Mouse (Mus musculus): ENCODE measurements around the gene Far1. TPM values are rescaled to one million over a fixed set of nuclear protein-coding genes. Genes with fewer than 3 reads are reported as not detected.

Far1 gene
- total and polyA plus RNA-seq, 2 experiments from 2014 or later, result 14.8 to 25.0 TPM

DNA sequence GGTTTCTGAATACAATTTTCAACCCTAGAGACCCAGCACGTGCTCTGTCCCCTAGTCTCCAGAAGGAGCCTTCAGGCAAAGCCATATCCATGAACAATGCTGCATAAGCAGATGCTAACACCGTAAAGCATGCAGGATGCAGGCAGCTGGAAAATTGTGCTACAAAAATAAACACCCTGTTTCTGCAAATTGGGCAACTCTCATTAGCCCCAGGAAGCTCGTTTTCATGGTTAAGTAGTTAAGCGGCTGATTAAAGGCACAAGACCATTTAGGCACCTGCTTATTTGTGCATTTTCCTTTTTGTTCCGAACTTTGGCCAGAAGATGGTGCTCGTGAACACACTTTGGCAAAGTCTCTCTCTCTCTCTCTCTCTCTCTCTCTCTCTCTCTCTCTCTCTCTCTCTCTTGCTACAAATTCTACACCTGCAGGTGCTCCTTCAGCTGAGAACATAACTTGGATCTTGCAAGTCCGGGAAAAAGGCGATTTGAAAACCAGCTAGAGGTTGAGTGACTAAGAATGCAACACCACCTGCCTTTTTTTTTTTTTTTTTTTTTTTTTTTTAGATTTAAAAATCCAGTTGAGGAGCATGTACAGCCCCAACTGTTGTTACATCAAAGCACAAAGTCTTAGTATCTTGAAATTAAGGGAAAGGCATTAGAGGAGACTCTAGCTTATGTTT lies 95.5 kb downstream of the Far1 start:
- Histone ChIP-seq H3K4me3 (ENCODE audit: low read depth, low read length) (no peak overlapping the region), H3K27me3 (ENCODE audit: control insufficient read depth, insufficient read depth, low read length) (no peaks in the 10 kb centered on the region), H3K36me3 (replicated peaks; ENCODE audit: control insufficient read depth, insufficient read depth, low read length) (no peaks in the 10 kb centered on the region), H3K4me2 (ENCODE audit: low read depth, low read length) (no peak overlapping the region), H3K27ac (ENCODE audit: low read depth) (no peak overlapping the region), H3K9ac (replicated peaks; ENCODE audit: low read depth, low read length) (no peak overlapping the region), H3K9me3 (replicated peaks; ENCODE audit: control insufficient read depth, low read length) (no peaks in the 10 kb centered on the region; the same call in 1 of the 2 replicates), H3K4me1 (ENCODE audit: control insufficient read depth, insufficient read depth) (peaks cover 11% of the 10 kb centered on the region; the same call in 1 of the 2 replicates)
- ATAC-seq (ENCODE audit: insufficient read depth, low read depth) (peak; percentile 17; the same call in 1 of the 2 replicates), DNase-seq (ENCODE audit: low spot score) (peak; percentile 58)
- 17% methylated on average over 8 of the region's 8 CpGs for WGBS
- TF ChIP-seq EP300 (IDR thresholded peaks at IDR 0.05; ENCODE audit: low read depth) (no peak), CTCF (IDR thresholded peaks at IDR 0.05; ENCODE audit: low read depth) (peak; percentile 76)

DNA sequence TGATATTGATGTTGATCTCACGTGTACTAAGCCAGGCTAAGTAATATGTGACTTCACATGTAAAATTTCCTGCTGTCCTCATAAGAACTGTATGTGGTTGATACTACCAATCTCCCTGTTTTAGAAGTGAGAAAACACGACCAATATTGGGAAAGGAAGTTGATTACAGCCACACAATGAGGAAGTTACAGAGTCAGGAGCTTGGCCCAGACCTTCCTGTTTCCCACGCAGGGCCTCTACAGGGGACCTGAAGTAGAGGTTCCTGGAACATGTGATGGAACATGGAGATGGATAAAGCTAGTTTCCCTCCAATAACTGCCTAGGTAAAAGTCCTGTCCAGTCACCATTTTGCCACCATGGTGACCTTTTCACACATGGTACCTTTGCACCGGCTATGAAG lies 99.0 kb downstream of the Far1 start:
- H3K27ac ChIP-seq (ENCODE audit: low read depth), result no peak overlapping the region
- peaks cover 22% of the 10 kb centered on the region for H3K4me1 ChIP-seq (ENCODE audit: control insufficient read depth, insufficient read depth)
- H3K9me3 ChIP-seq (replicated peaks; ENCODE audit: control insufficient read depth, low read length), result no peaks in the 10 kb centered on the region
- H3K9ac ChIP-seq (replicated peaks; ENCODE audit: low read depth, low read length), result no peak overlapping the region
- ATAC-seq (ENCODE audit: insufficient read depth, low read depth) (no peak), DNase-seq (ENCODE audit: low spot score) (no peak)
- H3K36me3 ChIP-seq (replicated peaks; ENCODE audit: control insufficient read depth, insufficient read depth, low read length), result no peaks in the 10 kb centered on the region
- 72% methylated on average over 4 of the region's 4 CpGs for WGBS
- H3K4me3 ChIP-seq (ENCODE audit: low read depth, low read length), result no peak overlapping the region
- H3K27me3 ChIP-seq (ENCODE audit: control insufficient read depth, insufficient read depth, low read length), result no peaks in the 10 kb centered on the region
- TF ChIP-seq EP300 (IDR thresholded peaks at IDR 0.05; ENCODE audit: low read depth) (no peak), CTCF (IDR thresholded peaks at IDR 0.05; ENCODE audit: low read depth) (no peak)
- no peak overlapping the region for H3K4me2 ChIP-seq (ENCODE audit: low read depth, low read length)

- Histone ChIP-seq H3K9ac (replicated peaks; ENCODE audit: low read depth, low read length) (no peak overlapping the region), H3K27me3 (ENCODE audit: control insufficient read depth, insufficient read depth, low read length) (no peaks in the 10 kb centered on the region), H3K27ac (ENCODE audit: low read depth) (peak overlapping the region; percentile 83), H3K36me3 (replicated peaks; ENCODE audit: control insufficient read depth, insufficient read depth, low read length) (no peaks in the 10 kb centered on the region), H3K4me3 (ENCODE audit: low read depth, low read length) (no peak overlapping the region), H3K9me3 (replicated peaks; ENCODE audit: control insufficient read depth, low read length) (no peaks in the 10 kb centered on the region), H3K4me2 (ENCODE audit: low read depth, low read length) (no peak overlapping the region), H3K4me1 (ENCODE audit: control insufficient read depth, insufficient read depth) (peaks cover 19% of the 10 kb centered on the region; the same call in 1 of the 2 replicates)
- peak; percentile 83 for ATAC-seq (ENCODE audit: insufficient read depth, low read depth)
- peak; percentile 53 for DNase-seq (ENCODE audit: low spot score)
- no peak for TF ChIP-seq EP300 (IDR thresholded peaks at IDR 0.05; ENCODE audit: low read depth)
- TF ChIP-seq CTCF (IDR thresholded peaks at IDR 0.05; ENCODE audit: low read depth), result no peak
- 32% methylated on average over 10 of the region's 10 CpGs for WGBS
Observed at GRCm38 (mm10) chr7:113614198-113614927, 100.7 kb downstream of the Far1 start.

DNA sequence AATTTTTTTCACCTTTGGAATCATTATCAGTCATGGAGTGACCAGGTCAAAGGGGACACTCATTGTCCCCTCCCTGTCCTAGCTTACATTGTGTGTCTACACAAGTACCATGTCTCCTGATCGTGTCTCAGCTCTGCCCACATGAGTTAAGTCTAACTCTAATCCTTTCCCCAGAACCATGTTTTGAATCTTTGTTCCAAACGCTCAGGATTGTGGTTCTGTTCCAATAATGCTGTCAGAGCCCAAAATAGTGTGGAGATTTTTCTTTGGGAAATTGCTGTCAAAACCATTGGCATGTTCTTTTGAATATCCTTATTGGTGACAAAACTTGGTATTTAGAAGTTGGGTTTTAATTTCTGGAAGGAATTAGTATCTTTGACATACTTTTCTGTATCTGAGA lies 105.5 kb downstream of the Far1 start:
- 88% methylated on average over 2 of the region's 2 CpGs for WGBS
- Histone ChIP-seq H3K27ac (ENCODE audit: low read depth) (no peak overlapping the region), H3K4me2 (ENCODE audit: low read depth, low read length) (no peak overlapping the region), H3K4me1 (ENCODE audit: control insufficient read depth, insufficient read depth) (peaks cover 26% of the 10 kb centered on the region), H3K9ac (replicated peaks; ENCODE audit: low read depth, low read length) (no peak overlapping the region), H3K9me3 (replicated peaks; ENCODE audit: control insufficient read depth, low read length) (no peaks in the 10 kb centered on the region), H3K4me3 (ENCODE audit: low read depth, low read length) (no peak overlapping the region), H3K27me3 (ENCODE audit: control insufficient read depth, insufficient read depth, low read length) (no peaks in the 10 kb centered on the region), H3K36me3 (replicated peaks; ENCODE audit: control insufficient read depth, insufficient read depth, low read length) (no peaks in the 10 kb centered on the region)
- ATAC-seq (ENCODE audit: insufficient read depth, low read depth) (no peak), DNase-seq (ENCODE audit: low spot score) (no peak)
- no peak for TF ChIP-seq EP300 (IDR thresholded peaks at IDR 0.05; ENCODE audit: low read depth)
- no peak for TF ChIP-seq CTCF (IDR thresholded peaks at IDR 0.05; ENCODE audit: low read depth)

GRCm38 (mm10) chr7:113619768-113620167 lies 106.1 kb downstream of the Far1 start:
- Histone ChIP-seq H3K9me3 (replicated peaks; ENCODE audit: control insufficient read depth, low read length) (no peaks in the 10 kb centered on the region), H3K36me3 (replicated peaks; ENCODE audit: control insufficient read depth, insufficient read depth, low read length) (no peaks in the 10 kb centered on the region), H3K4me2 (ENCODE audit: low read depth, low read length) (no peak overlapping the region), H3K4me1 (ENCODE audit: control insufficient read depth, insufficient read depth) (peaks cover 21% of the 10 kb centered on the region), H3K27ac (ENCODE audit: low read depth) (no peak overlapping the region), H3K9ac (replicated peaks; ENCODE audit: low read depth, low read length) (no peak overlapping the region), H3K27me3 (ENCODE audit: control insufficient read depth, insufficient read depth, low read length) (no peaks in the 10 kb centered on the region), H3K4me3 (ENCODE audit: low read depth, low read length) (no peak overlapping the region)
- DNase-seq (ENCODE audit: low spot score), result no peak
- TF ChIP-seq CTCF (IDR thresholded peaks at IDR 0.05; ENCODE audit: low read depth) (no peak), EP300 (IDR thresholded peaks at IDR 0.05; ENCODE audit: low read depth) (no peak)
- ATAC-seq (ENCODE audit: insufficient read depth, low read depth), result no peak
- WGBS, result 68% methylated on average over 9 of the region's 9 CpGs

Other genes with a start within 250 kb of the Far1 start
- gene Btbd10, start 144.4 kb upstream of the Far1 start, total RNA-seq (2014; rRNA removed; ENCODE audit: low replicate concordance), result 13.9 and 18.4 TPM in 2 replicates
- 16.8 and 17.7 TPM in 2 replicates for gene Btbd10, start 144.4 kb upstream of the Far1 start, polyA plus RNA-seq (2015; fragmentation: Nextera tagmentation; extraction: Ambion mirVana)
- not detected in 2 replicates for gene Pth, start 125.3 kb upstream of the Far1 start, total RNA-seq (2014; rRNA removed; ENCODE audit: low replicate concordance)
- gene Pth, start 125.3 kb upstream of the Far1 start, polyA plus RNA-seq (2015; fragmentation: Nextera tagmentation; extraction: Ambion mirVana), result not detected in 2 replicates

Data from heart, postnatal 0 days (tissue).